Mouse (Mus musculus) Patski (cell line): ENCODE measurements around the gene Nat8l. TPM values are rescaled to one million over a fixed set of nuclear protein-coding genes. Genes with fewer than 3 reads are reported as not detected.
A peak's percentile ranks its signal among the peaks of the same experiment; 100 is the strongest.

Experiments used
- ATAC-seq: fragments of 100-300 bp; one replicate; pipeline ENCODE4 v1.8.0; 2021
- CTCF ChIA-PET: fragments of 350-600 bp; sonication (Branson Sonifier 250); formaldehyde crosslinking; loops from one replicate; lab custom pipeline; 2022; ENCODE audit warnings: inconsistent platforms; lab: Charles Lee
- POLR2A ChIA-PET: fragments of 350-600 bp; sonication (Branson Sonifier 250); formaldehyde crosslinking; loops from one replicate; lab custom pipeline; 2022; ENCODE audit warnings: antibody characterized with exemption, inconsistent platforms; lab: Charles Lee
- DNase-seq: peaks from one replicate; pipeline ENCODE4 v3.0.0-alpha.2; 2011; ENCODE audit warnings: low read depth, low spot score
- H3K27me3 ChIP-seq: fragments of 371-371 bp; one replicate; pipeline ENCODE4 v1.5.1; 2021
- CTCF ChIP-seq: fragments of 100-300 bp; IDR thresholded peaks from one replicate; pipeline ENCODE4 v1.5.1; 2021
- in situ Hi-C: fragments of 300-500 bp; cut with MboI; formaldehyde crosslinking; loops from 3 replicates; pipeline ENCODE4 v1.11.1; 2018; ENCODE audit warnings: low pct_unique_long_range_greater_than_20kb, mixed read lengths
- polyA plus RNA-seq: library from polyadenylated mRNA; unstranded; gene quantifications from one replicate; pipeline ENCODE4 v1.2.3, GENCODE M21; 2021

The Nat8l gene
- polyA plus RNA-seq, 1 experiment from 2014 or later = 1.0 TPM

GRCm38 (mm10) chr5:34004618-34005017, 8.8 kb downstream of the Nat8l start:
- H3K27me3 ChIP-seq = no peaks in the 10 kb centered on the region
- CTCF ChIA-PET = interaction anchor here (0.9 kb wide), 1 partner anchor 10 kb away, joined by 3 read pairs; no protein-coding TSS in a partner anchor
- POLR2A ChIA-PET = no interaction called here
- ATAC-seq (no peak), DNase-seq (no peak)
- TF ChIP-seq CTCF = no peak
- in situ Hi-C loops = no loop called here

GRCm38 (mm10) chr5:34006832-34007231, 11.0 kb downstream of the Nat8l start:
- ChIA-PET CTCF (no interaction called here), POLR2A (no interaction called here)
- in situ Hi-C loops = no loop called here
- ATAC-seq (no peak), DNase-seq (no peak)
- no peak for TF ChIP-seq CTCF
- no peaks in the 10 kb centered on the region for H3K27me3 ChIP-seq

GRCm38 (mm10) chr5:34007392-34007941, 11.7 kb downstream of the Nat8l start:
- ChIA-PET CTCF (no interaction called here), POLR2A (no interaction called here)
- in situ Hi-C loops = no loop called here
- no peaks in the 10 kb centered on the region for H3K27me3 ChIP-seq
- ATAC-seq = no peak
- no peak for TF ChIP-seq CTCF
- DNase-seq = no peak

GRCm38 (mm10) chr5:34014652-34015051, 18.9 kb downstream of the Nat8l start:
- ATAC-seq = no peak
- ChIA-PET CTCF (interaction anchor here (0.7 kb wide), 1 partner anchor 10 kb away, joined by 3 read pairs; no protein-coding TSS in a partner anchor), POLR2A (no interaction called here)
- no peaks in the 10 kb centered on the region for H3K27me3 ChIP-seq
- TF ChIP-seq CTCF = no peak
- in situ Hi-C loops = no loop called here
- DNase-seq = no peak

- CTCF ChIA-PET = no interaction called here
- in situ Hi-C loops = no loop called here
- DNase-seq = no peak
- TF ChIP-seq CTCF = no peak
- H3K27me3 ChIP-seq = no peaks in the 10 kb centered on the region
- POLR2A ChIA-PET = no interaction called here
- no peak for ATAC-seq
Observed at GRCm38 (mm10) chr5:34018968-34019367, 23.2 kb downstream of the Nat8l start.

- no peak for DNase-seq
- no peak for TF ChIP-seq CTCF
- in situ Hi-C loops = no loop called here
- no peak for ATAC-seq
- CTCF ChIA-PET = no interaction called here
- POLR2A ChIA-PET = interaction anchor here (1.1 kb wide), 1 partner anchor 91 kb away, joined by 3 read pairs; no protein-coding TSS in a partner anchor
- no peaks in the 10 kb centered on the region for H3K27me3 ChIP-seq
Observed at GRCm38 (mm10) chr5:34030101-34030500, 34.3 kb downstream of the Nat8l start.

- POLR2A ChIA-PET = no interaction called here
- H3K27me3 ChIP-seq = no peaks in the 10 kb centered on the region
- DNase-seq = no peak
- in situ Hi-C loops = no loop called here
- no peak for ATAC-seq
- CTCF ChIA-PET = no interaction called here
- no peak for TF ChIP-seq CTCF
Observed at GRCm38 (mm10) chr5:34031022-34031421, 35.2 kb downstream of the Nat8l start.

GRCm38 (mm10) chr5:34032520-34032919, 36.7 kb downstream of the Nat8l start:
- no peaks in the 10 kb centered on the region for H3K27me3 ChIP-seq
- ChIA-PET POLR2A (no interaction called here), CTCF (interaction anchor here (1.4 to 1.5 kb wide), 2 partner anchors 19 to 20 kb away, joined by 3 read pairs; no protein-coding TSS in a partner anchor)
- no peak for TF ChIP-seq CTCF
- peak; percentile 10 for DNase-seq
- in situ Hi-C loops = no loop called here
- peak; percentile 51 for ATAC-seq

Other genes starting within 250 kb of the Nat8l start
- 64.9 TPM for gene Letm1, start 213.2 kb upstream of the Nat8l start, polyA plus RNA-seq
- gene Nsd2, start 175.3 kb upstream of the Nat8l start, polyA plus RNA-seq = 69.6 TPM
- 30.6 TPM for gene Nelfa, start 59.6 kb upstream of the Nat8l start, polyA plus RNA-seq
- 68.6 TPM for gene Gm1673, start 12.6 kb upstream of the Nat8l start, polyA plus RNA-seq
- gene Poln, start 173.5 kb downstream of the Nat8l start, polyA plus RNA-seq = 0.53 TPM
- 16.7 TPM for gene Haus3, start 173.5 kb downstream of the Nat8l start, polyA plus RNA-seq
- gene Mxd4, start 191.7 kb downstream of the Nat8l start, polyA plus RNA-seq = 60.1 TPM